22 mouse cellular contexts compared by ENCODE assay signal in the genomic region with DNA sequence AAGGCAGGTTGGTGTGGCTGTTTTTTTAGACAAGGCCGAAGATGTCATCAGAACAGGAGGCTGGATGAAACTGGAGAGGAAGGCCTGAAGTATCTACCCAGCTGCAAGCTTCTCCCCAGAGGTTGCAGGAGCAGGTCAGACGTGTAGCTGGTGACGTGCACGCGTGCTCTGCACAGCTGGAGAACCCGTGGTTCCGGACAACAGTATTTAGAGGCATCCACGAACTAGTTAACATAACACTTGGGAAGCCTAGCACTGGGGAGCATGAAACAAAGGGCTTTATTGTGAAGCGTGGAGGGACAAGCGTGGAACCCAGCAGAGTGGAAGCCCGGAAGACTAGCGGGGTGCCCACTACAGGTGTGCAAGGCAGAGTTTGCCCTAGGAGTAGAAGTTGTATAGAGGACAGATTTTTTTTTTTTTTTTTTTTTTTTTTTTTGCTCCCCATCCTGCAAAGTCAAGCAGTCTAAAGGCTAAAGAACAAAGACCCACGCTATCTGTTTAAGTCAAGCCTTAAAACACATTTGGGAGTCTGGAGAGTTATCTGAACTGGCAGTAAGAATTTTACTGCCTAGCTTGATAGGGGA. TPM values are rescaled to one million over a fixed set of nuclear protein-coding genes. Genes with fewer than 3 reads are reported as not detected.
DNase-seq lines count a peak whose midpoint lies in the region; ATAC-seq and TF ChIP-seq lines count a peak whose summit lies in the region.
"Had no signal": no experiment of that assay in that cellular context is flagged by ENCODE, and none has a peak within 500 bp of the region (broad histone marks: within the 10 kb centered on the region; RNA-seq: fewer than 3 reads in every experiment).

No protein-coding gene starts in this region.

- no peak for TF ChIP-seq POLR2A in CH12.LX (IDR thresholded peaks at IDR 0.05; ENCODE audit: low read depth, low read length)

- no peak overlapping the region for H3K4me2 ChIP-seq in heart, embryonic 15.5 days
- H3K4me2 ChIP-seq in CH12.LX (ENCODE audit: insufficient read depth, low read depth, poor library complexity, severe bottlenecking) = no peak overlapping the region
- no peak overlapping the region for H3K4me2 ChIP-seq in hindbrain, embryonic 16.5 days (ENCODE audit: low read length)
- H3K4me2 ChIP-seq: kidney, embryonic 15.5 days; limb, embryonic 15.5 days; midbrain, embryonic 13.5 days had no signal

- in situ Hi-C loops in CH12.LX (cut with MboI; ENCODE audit: low pct_ligation_motif_present, low pct_unique_long_range_greater_than_20kb, low sequenced_read_pairs) = no loop called here

- H3K79me2 ChIP-seq in CH12.LX (replicated peaks; ENCODE audit: control insufficient read depth, extremely low read depth, insufficient read depth, poor library complexity, severe bottlenecking) = no peaks in the 10 kb centered on the region

- DNase-seq in heart, postnatal 10 days = no peak
- no peak for DNase-seq in CH12.LX (ENCODE audit: extremely low read depth)
- DNase-seq in forelimb bud, embryonic 11.5 days (ENCODE audit: low read depth, low spot score) = peak; percentile 26
- DNase-seq in cerebellum, postnatal 14 days = no peak
- DNase-seq: adrenal gland, adult 8-10 months; cerebellum, adult 18-20 months; cerebellum, postnatal 36 days; gastrocnemius, postnatal 36 days; kidney, postnatal 4 days; lung, postnatal 14 days; right cerebral cortex, postnatal 14 days had no signal

- intact Hi-C loops in heart, postnatal 10 days (cut with DNase I) = no loop called here

- TF ChIP-seq RAD21 in CH12.LX (IDR thresholded peaks at IDR 0.05; ENCODE audit: low read depth, low read length) = no peak

- ATAC-seq in heart, embryonic 15.5 days (replicated peaks; ENCODE audit: insufficient number of reproducible peaks, insufficient read depth, low FRiP score, low read depth) = no peak
- ATAC-seq in hindbrain, embryonic 16.5 days = no peak
- ATAC-seq: activated CD4-positive, CD25-positive, alpha-beta regulatory T cell, adult 4 months; intestine, postnatal 0 days; midbrain, embryonic 13.5 days; Patski had no signal

- dilution Hi-C loops in CH12.LX (cut with MboI; ENCODE audit: extremely low pct_ligation_motif_present, extremely low pct_unique_long_range_greater_than_20kb, low sequenced_read_pairs) = no loop called here

- no peaks in the 10 kb centered on the region for H3K36me3 ChIP-seq in heart, embryonic 15.5 days
- no peaks in the 10 kb centered on the region for H3K36me3 ChIP-seq in CH12.LX (replicated peaks in 1 of 2; ENCODE audit: control insufficient read depth in 1 of 2, insufficient read depth in 1 of 2, low read length in 1 of 2)
- no peaks in the 10 kb centered on the region for H3K36me3 ChIP-seq in E14TG2a.4 (ENCODE audit: insufficient read depth, low read length)
- no peaks in the 10 kb centered on the region for H3K36me3 ChIP-seq in hindbrain, embryonic 16.5 days (ENCODE audit: control insufficient read depth, insufficient read depth, low read length)
- H3K36me3 ChIP-seq: G1E; kidney, embryonic 15.5 days; limb, embryonic 15.5 days; midbrain, embryonic 13.5 days had no signal

- no peak for TF ChIP-seq CTCF in CH12.LX (conservative IDR thresholded peaks at IDR 0.05 in 1 of 2, IDR thresholded peaks at IDR 0.05 in 1 of 2; ENCODE audit: low read depth in 2 of 2, low read length in 2 of 2)
- TF ChIP-seq CTCF in E14TG2a.4 (conservative IDR thresholded peaks at IDR 0.05; ENCODE audit: low read length) = no peak

- no peaks in the 10 kb centered on the region for H3K9me3 ChIP-seq in heart, embryonic 15.5 days (replicated peaks)
- H3K9me3 ChIP-seq in CH12.LX (replicated peaks; ENCODE audit: low read length) (peaks cover 12% of the 10 kb centered on the region), E14TG2a.4 (ENCODE audit: low read length) (peaks cover 9% of the 10 kb centered on the region)
- no peaks in the 10 kb centered on the region for H3K9me3 ChIP-seq in hindbrain, embryonic 16.5 days (ENCODE audit: control insufficient read depth, low read length)
- H3K9me3 ChIP-seq: kidney, embryonic 15.5 days; limb, embryonic 15.5 days; midbrain, embryonic 13.5 days had no signal

- peaks cover 17% of the 10 kb centered on the region for H3K4me1 ChIP-seq in heart, embryonic 15.5 days (replicated peaks)
- 0 out of 4 replicates have a peak, but pooled peaks cover 0 to 2% of the 10 kb centered on the region in 2 experiments for H3K4me1 ChIP-seq in CH12.LX (ENCODE audit: control insufficient read depth in 1 of 2, insufficient read depth in 2 of 2)
- H3K4me1 ChIP-seq in E14TG2a.4 (replicated peaks; ENCODE audit: low read depth, low read length) = peaks cover 64% of the 10 kb centered on the region
- H3K4me1 ChIP-seq in hindbrain, embryonic 16.5 days (ENCODE audit: control insufficient read depth, insufficient read depth, low read depth, low read length) = peaks cover 11% of the 10 kb centered on the region

- 52% methylated on average over 13 of the region's 13 CpGs for WGBS in heart, embryonic 15.5 days
- WGBS in hindbrain, embryonic 16.5 days = 16% methylated on average over 13 of the region's 13 CpGs

- TF ChIP-seq EP300 in CH12.LX (IDR thresholded peaks at IDR 0.05; ENCODE audit: low read length) = no peak

- no peak overlapping the region for H3K4me3 ChIP-seq in heart, embryonic 15.5 days
- no peak overlapping the region for H3K4me3 ChIP-seq in CH12.LX (replicated peaks in 1 of 3; ENCODE audit: low read depth in 2 of 3, low read length in 2 of 3, poor library complexity in 1 of 3)
- peak overlapping the region; percentile 11; the same call in 1 of the 2 replicates for H3K4me3 ChIP-seq in E14TG2a.4 (replicated peaks; ENCODE audit: low read length)
- no peak overlapping the region for H3K4me3 ChIP-seq in hindbrain, embryonic 16.5 days (ENCODE audit: low read length)
- H3K4me3 ChIP-seq: kidney, embryonic 15.5 days; limb, embryonic 15.5 days; midbrain, embryonic 13.5 days; myocyte had no signal

- 0 out of 2 replicates have a peak overlapping the region, but pooled peaks have one; percentile 4 for H3K27ac ChIP-seq in heart, embryonic 15.5 days
- H3K27ac ChIP-seq in CH12.LX (ENCODE audit: insufficient read depth, low read depth) = no peak overlapping the region
- H3K27ac ChIP-seq in hindbrain, embryonic 16.5 days (ENCODE audit: low read depth, low read length) = no peak overlapping the region
- H3K27ac ChIP-seq: kidney, embryonic 15.5 days; limb, embryonic 15.5 days; midbrain, embryonic 13.5 days had no signal

- H3K27me3 ChIP-seq in heart, embryonic 15.5 days = peaks cover 41% of the 10 kb centered on the region
- peaks cover 15% of the 10 kb centered on the region for H3K27me3 ChIP-seq in CH12.LX (replicated peaks)
- peaks cover 26% of the 10 kb centered on the region for H3K27me3 ChIP-seq in E14TG2a.4 (ENCODE audit: insufficient read depth, low read length)
- H3K27me3 ChIP-seq in hindbrain, embryonic 16.5 days (replicated peaks; ENCODE audit: control insufficient read depth, insufficient read depth, low read length) = peaks cover 16% of the 10 kb centered on the region
- H3K27me3 ChIP-seq: Patski had no signal

- no peak overlapping the region for H3K9ac ChIP-seq in heart, embryonic 15.5 days
- H3K9ac ChIP-seq in CH12.LX (ENCODE audit: insufficient read depth, low read depth) = no peak overlapping the region
- H3K9ac ChIP-seq in hindbrain, embryonic 16.5 days (ENCODE audit: low read depth, low read length) = no peak overlapping the region
- H3K9ac ChIP-seq: kidney, embryonic 15.5 days; limb, embryonic 15.5 days; midbrain, embryonic 13.5 days had no signal

TF ChIP-seq in CH12.LX, 34 proteins besides CTCF, POLR2A, EP300 and RAD21:
- TF ChIP-seq USF1 (IDR thresholded peaks at IDR 0.05; ENCODE audit: low read depth, low read length) (no peak), ZNF384 (IDR thresholded peaks at IDR 0.05; ENCODE audit: low read depth, low read length) (0 out of 2 replicates have a peak, but pooled peaks have one; percentile 10), ETS1 (conservative IDR thresholded peaks at IDR 0.05; ENCODE audit: low read depth, low read length) (no peak), JUN (IDR thresholded peaks at IDR 0.05; ENCODE audit: insufficient read depth, low read depth, low read length) (no peak), ELF1 (IDR thresholded peaks at IDR 0.05; ENCODE audit: low read depth, low read length) (no peak), MAFK (IDR thresholded peaks at IDR 0.05; ENCODE audit: insufficient replicate concordance, low read length) (no peak)

RNA-seq across cellular contexts. Expression of a gene that starts 8.0 kb away (rescaled TPM):
- polyA plus RNA-seq in heart, embryonic 15.5 days (2015; fragmentation: Nextera tagmentation; extraction: Ambion mirVana) = 6.5 and 21.8 TPM in 2 replicates
- 1 to 10 TPM in 1 of 2 experiments, under 1 TPM in 1; 0.60 to 1.1 TPM for total RNA-seq in heart, postnatal 10 days (2021)
- total RNA-seq in CH12.LX (2012; rRNA removed) (14.5 and 15.8 TPM in 2 replicates), CH12.LX (2014; rRNA removed) (1.4 and 1.8 TPM in 2 replicates)
- 2.7 and 4.4 TPM in 2 replicates for polyA plus RNA-seq in CH12.LX (2012; ENCODE audit: insufficient read length, low read depth)
- 8.0 and 13.0 TPM in 2 replicates for polyA plus RNA-seq in hindbrain, embryonic 16.5 days (2015; fragmentation: Nextera tagmentation; extraction: Ambion mirVana)
- polyA plus RNA-seq: G1E had no signal
